Mouse (Mus musculus): ENCODE measurements around the gene Iqck. TPM values are rescaled to one million over a fixed set of nuclear protein-coding genes. Genes with fewer than 3 reads are reported as not detected.

Iqck gene
- total and polyA plus RNA-seq, 3 experiments: 0.29 to 0.70 (median 0.32) TPM

DNA sequence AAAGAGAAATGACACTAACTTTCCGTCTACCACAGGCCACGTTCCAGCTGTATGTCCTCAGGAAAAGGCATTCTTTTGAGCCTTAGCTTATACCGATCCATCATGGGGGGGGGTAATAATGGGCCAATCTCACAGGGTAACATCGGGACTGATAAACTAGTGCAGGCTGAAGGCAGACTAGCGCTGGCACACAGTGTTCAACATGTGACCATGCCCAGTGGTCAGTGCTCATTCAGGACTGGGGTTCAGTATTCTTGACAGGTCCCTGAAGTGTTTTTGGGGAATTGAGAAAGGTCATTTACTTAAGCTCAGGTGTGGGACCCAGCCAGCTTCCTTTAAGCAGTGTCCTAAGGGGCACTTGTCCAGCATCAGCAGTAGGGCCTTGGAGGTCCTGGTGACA, 126.3 kb downstream of the Iqck start:
- Histone ChIP-seq H3K79me2 (replicated peaks; ENCODE audit: control insufficient read depth, insufficient read depth, low read length) (0 out of 2 replicates have a peak, but pooled peaks cover 2% of the 10 kb centered on the region), H3K4me3 (no peak overlapping the region), H3K27ac (no peak overlapping the region), H3K36me3 (ENCODE audit: control insufficient read depth, insufficient read depth, low read length) (no peaks in the 10 kb centered on the region), H3K27me3 (ENCODE audit: control insufficient read depth, insufficient read depth, low read length) (no peaks in the 10 kb centered on the region), H3K4me1 (ENCODE audit: control insufficient read depth, insufficient read depth, low read length) (peaks cover 10% of the 10 kb centered on the region), H3K9ac (ENCODE audit: low read depth, low read length) (no peak overlapping the region)
- TF ChIP-seq EP300 (IDR thresholded peaks at IDR 0.05; ENCODE audit: insufficient read depth, low read depth, low read length) (no peak), CTCF (IDR thresholded peaks at IDR 0.05) (no peak), POLR2A (IDR thresholded peaks at IDR 0.05; ENCODE audit: insufficient read depth, low read depth, low read length) (no peak)
- 75% methylated on average over 5 of the region's 5 CpGs for WGBS
- intact Hi-C loops (cut with DNase I): no loop called here
- no peak for DNase-seq

DNA sequence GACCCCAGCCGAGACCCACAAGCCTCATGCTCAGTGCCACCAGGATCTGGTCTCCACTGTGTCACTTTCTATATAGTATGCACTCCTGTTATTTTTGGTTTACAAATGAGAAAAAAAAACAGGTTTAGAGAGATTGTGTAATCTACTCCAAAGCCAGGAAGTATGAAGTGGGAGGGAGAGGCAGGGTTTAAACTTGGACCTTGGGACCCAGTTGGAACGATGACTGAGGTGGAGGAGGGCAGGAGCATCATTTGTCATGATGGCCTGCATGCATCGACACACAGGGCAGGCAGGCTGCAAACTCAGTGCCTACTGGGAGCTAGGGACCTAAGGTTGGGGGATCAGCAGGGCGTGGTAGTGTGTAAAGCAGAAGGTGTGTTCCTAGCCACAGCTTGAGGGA, 127.0 kb downstream of the Iqck start:
- H3K4me1 ChIP-seq (ENCODE audit: control insufficient read depth, insufficient read depth, low read length): peaks cover 11% of the 10 kb centered on the region
- H3K27me3 ChIP-seq (ENCODE audit: control insufficient read depth, insufficient read depth, low read length): no peaks in the 10 kb centered on the region
- intact Hi-C loops (cut with DNase I): no loop called here
- H3K4me3 ChIP-seq: no peak overlapping the region
- no peak for DNase-seq
- 0 out of 2 replicates have a peak, but pooled peaks cover 2% of the 10 kb centered on the region for H3K79me2 ChIP-seq (replicated peaks; ENCODE audit: control insufficient read depth, insufficient read depth, low read length)
- H3K36me3 ChIP-seq (ENCODE audit: control insufficient read depth, insufficient read depth, low read length): no peaks in the 10 kb centered on the region
- no peak overlapping the region for H3K9ac ChIP-seq (ENCODE audit: low read depth, low read length)
- WGBS: 69% methylated on average over 4 of the region's 4 CpGs
- TF ChIP-seq CTCF (IDR thresholded peaks at IDR 0.05) (no peak), EP300 (IDR thresholded peaks at IDR 0.05; ENCODE audit: insufficient read depth, low read depth, low read length) (no peak), POLR2A (IDR thresholded peaks at IDR 0.05; ENCODE audit: insufficient read depth, low read depth, low read length) (no peak)
- no peak overlapping the region for H3K27ac ChIP-seq

DNA sequence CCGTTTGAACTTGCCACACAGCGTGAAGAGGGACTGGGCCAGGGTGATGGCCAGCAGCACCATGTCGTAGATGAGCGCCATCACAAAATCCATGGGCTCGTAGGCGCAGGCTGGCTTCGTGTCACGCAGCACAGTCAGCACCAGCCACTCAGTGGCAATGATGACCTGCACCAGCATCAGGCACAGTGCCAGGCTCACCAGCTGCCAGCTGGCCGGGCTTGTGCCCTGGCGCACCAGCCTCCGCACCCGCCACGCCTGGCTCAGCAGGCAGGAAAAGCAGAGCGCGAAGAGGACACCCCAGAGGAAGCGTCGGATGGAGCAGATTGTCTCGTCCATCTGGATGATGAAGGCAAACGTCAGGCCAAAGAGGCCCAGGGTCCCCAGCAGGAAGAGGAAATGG, 128.4 kb downstream of the Iqck start:
- WGBS: 77% methylated on average over 19 of the region's 19 CpGs
- Histone ChIP-seq H3K79me2 (replicated peaks; ENCODE audit: control insufficient read depth, insufficient read depth, low read length) (0 out of 2 replicates have a peak, but pooled peaks cover 2% of the 10 kb centered on the region), H3K27ac (no peak overlapping the region), H3K27me3 (ENCODE audit: control insufficient read depth, insufficient read depth, low read length) (no peaks in the 10 kb centered on the region), H3K9ac (ENCODE audit: low read depth, low read length) (no peak overlapping the region), H3K36me3 (ENCODE audit: control insufficient read depth, insufficient read depth, low read length) (no peaks in the 10 kb centered on the region), H3K4me3 (no peak overlapping the region), H3K4me1 (ENCODE audit: control insufficient read depth, insufficient read depth, low read length) (peaks cover 15% of the 10 kb centered on the region)
- intact Hi-C loops (cut with DNase I): no loop called here
- TF ChIP-seq POLR2A (IDR thresholded peaks at IDR 0.05; ENCODE audit: insufficient read depth, low read depth, low read length) (no peak), CTCF (IDR thresholded peaks at IDR 0.05) (no peak), EP300 (IDR thresholded peaks at IDR 0.05; ENCODE audit: insufficient read depth, low read depth, low read length) (no peak)
- no peak for DNase-seq

GRCm38 (mm10) chr7:118985786-118986185, 130.2 kb downstream of the Iqck start:
- DNase-seq: no peak
- Histone ChIP-seq H3K4me1 (ENCODE audit: control insufficient read depth, insufficient read depth, low read length) (peaks cover 15% of the 10 kb centered on the region), H3K9ac (ENCODE audit: low read depth, low read length) (no peak overlapping the region), H3K27ac (no peak overlapping the region), H3K36me3 (ENCODE audit: control insufficient read depth, insufficient read depth, low read length) (no peaks in the 10 kb centered on the region), H3K4me3 (no peak overlapping the region), H3K27me3 (ENCODE audit: control insufficient read depth, insufficient read depth, low read length) (no peaks in the 10 kb centered on the region), H3K79me2 (replicated peaks; ENCODE audit: control insufficient read depth, insufficient read depth, low read length) (0 out of 2 replicates have a peak, but pooled peaks cover 2% of the 10 kb centered on the region)
- TF ChIP-seq CTCF (IDR thresholded peaks at IDR 0.05) (no peak), POLR2A (IDR thresholded peaks at IDR 0.05; ENCODE audit: insufficient read depth, low read depth, low read length) (no peak), EP300 (IDR thresholded peaks at IDR 0.05; ENCODE audit: insufficient read depth, low read depth, low read length) (no peak)
- intact Hi-C loops (cut with DNase I): no loop called here
- WGBS: 79% methylated on average over 4 of the region's 4 CpGs

GRCm38 (mm10) chr7:118986369-118986768, 130.8 kb downstream of the Iqck start:
- no peak overlapping the region for H3K27ac ChIP-seq
- peaks cover 16% of the 10 kb centered on the region for H3K4me1 ChIP-seq (ENCODE audit: control insufficient read depth, insufficient read depth, low read length)
- intact Hi-C loops (cut with DNase I): no loop called here
- no peaks in the 10 kb centered on the region for H3K36me3 ChIP-seq (ENCODE audit: control insufficient read depth, insufficient read depth, low read length)
- no peak for DNase-seq
- no peak overlapping the region for H3K4me3 ChIP-seq
- 0 out of 2 replicates have a peak, but pooled peaks cover 2% of the 10 kb centered on the region for H3K79me2 ChIP-seq (replicated peaks; ENCODE audit: control insufficient read depth, insufficient read depth, low read length)
- no peak for TF ChIP-seq POLR2A (IDR thresholded peaks at IDR 0.05; ENCODE audit: insufficient read depth, low read depth, low read length)
- no peak for TF ChIP-seq EP300 (IDR thresholded peaks at IDR 0.05; ENCODE audit: insufficient read depth, low read depth, low read length)
- no peak for TF ChIP-seq CTCF (IDR thresholded peaks at IDR 0.05)
- no peak overlapping the region for H3K9ac ChIP-seq (ENCODE audit: low read depth, low read length)
- H3K27me3 ChIP-seq (ENCODE audit: control insufficient read depth, insufficient read depth, low read length): no peaks in the 10 kb centered on the region
- whole genome bisulfite sequencing: 80% methylated on average over 4 of the region's 4 CpGs

DNA sequence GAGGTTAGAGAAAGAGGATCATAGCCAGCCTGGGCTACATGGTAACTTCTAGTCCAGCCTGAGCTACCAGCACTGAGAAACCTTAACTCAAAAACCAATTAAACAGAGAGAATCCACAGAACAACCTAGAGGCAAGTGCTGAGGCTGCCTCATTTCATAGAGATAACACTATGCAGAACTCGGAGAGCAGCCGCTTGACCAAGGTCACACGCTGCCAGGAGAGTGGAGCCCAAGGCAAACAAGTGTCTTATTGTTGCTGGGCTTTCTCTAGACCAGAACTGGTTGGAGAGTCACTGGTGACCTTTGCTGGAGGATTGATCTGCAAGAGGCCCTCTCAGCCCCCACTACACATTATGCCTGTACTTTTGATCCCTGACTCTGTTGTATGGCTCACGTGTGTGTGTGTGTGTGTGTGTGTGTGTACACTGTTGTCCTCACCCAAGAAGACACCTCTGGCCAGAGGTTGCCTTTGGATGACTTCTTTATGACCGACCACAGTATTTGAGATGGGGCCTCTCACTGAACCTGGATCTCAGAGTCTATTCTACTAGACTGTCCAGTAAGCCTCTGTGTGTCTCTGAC, 133.8 kb downstream of the Iqck start:
- Histone ChIP-seq H3K79me2 (replicated peaks; ENCODE audit: control insufficient read depth, insufficient read depth, low read length) (no peaks in the 10 kb centered on the region), H3K9ac (ENCODE audit: low read depth, low read length) (no peak overlapping the region), H3K4me1 (ENCODE audit: control insufficient read depth, insufficient read depth, low read length) (peaks cover 14% of the 10 kb centered on the region), H3K27me3 (ENCODE audit: control insufficient read depth, insufficient read depth, low read length) (no peaks in the 10 kb centered on the region), H3K4me3 (no peak overlapping the region), H3K27ac (no peak overlapping the region), H3K36me3 (ENCODE audit: control insufficient read depth, insufficient read depth, low read length) (no peaks in the 10 kb centered on the region)
- intact Hi-C loops (cut with DNase I): no loop called here
- no peak for DNase-seq
- TF ChIP-seq POLR2A (IDR thresholded peaks at IDR 0.05; ENCODE audit: insufficient read depth, low read depth, low read length): no peak
- no peak for TF ChIP-seq CTCF (IDR thresholded peaks at IDR 0.05)
- TF ChIP-seq EP300 (IDR thresholded peaks at IDR 0.05; ENCODE audit: insufficient read depth, low read depth, low read length): no peak
- 73% methylated on average over 5 of the region's 5 CpGs for WGBS

Measured in heart, adult 2 months (tissue).